8 mouse cellular contexts compared by ENCODE assay signal in the genomic region with DNA sequence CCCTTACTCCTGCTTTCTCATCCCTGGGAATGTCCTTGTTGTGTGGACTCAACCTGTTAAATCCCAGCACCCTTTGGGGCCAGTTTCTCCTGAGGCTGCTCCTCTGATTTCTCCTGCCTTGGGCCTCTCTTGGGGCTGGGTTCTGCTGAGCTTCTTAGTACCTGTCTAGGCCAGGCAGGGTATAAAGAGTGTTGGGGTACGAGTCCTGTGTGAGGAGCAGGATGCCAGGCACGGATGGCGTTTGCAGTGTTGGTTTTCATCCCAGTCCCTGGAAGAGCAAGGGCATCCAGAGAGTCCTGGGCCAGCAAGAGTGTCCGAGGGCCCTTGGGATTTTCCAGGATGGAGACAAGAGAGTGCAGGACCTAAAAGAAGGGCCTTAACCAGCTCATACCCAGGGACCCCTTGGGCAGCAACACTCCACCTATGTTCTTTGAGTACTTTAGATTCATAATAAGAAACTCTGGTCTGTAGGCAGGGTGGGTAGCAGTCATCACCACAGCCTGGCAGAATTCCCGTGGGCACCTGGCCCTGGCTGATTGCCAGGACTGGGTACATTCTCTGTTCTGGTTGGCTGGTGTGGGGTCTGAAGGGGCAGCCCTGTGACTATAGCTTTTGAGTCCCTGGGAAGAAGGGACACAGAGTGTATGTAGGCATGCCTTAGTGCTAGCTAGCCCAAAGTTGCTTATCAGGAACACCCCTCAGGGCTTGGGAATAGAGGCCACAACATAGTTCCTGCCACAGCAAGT. TPM values are rescaled to one million over a fixed set of nuclear protein-coding genes. Genes with fewer than 3 reads are reported as not detected.
DNase-seq lines count a peak whose midpoint lies in the region; ATAC-seq and TF ChIP-seq lines count a peak whose summit lies in the region.

No protein-coding gene starts in this region.

- H3K27ac ChIP-seq in lung, postnatal 0 days (ENCODE audit: low read length), result no peak overlapping the region
- no peak overlapping the region for H3K27ac ChIP-seq in embryonic facial prominence, embryonic 15.5 days (replicated peaks)
- H3K27ac ChIP-seq in midbrain, embryonic 13.5 days, result peak overlapping the region; percentile 39; the same call in 1 of the 2 replicates

- H3K4me1 ChIP-seq in lung, postnatal 0 days (ENCODE audit: insufficient read depth, low read depth, low read length), result no peaks in the 10 kb centered on the region
- H3K4me1 ChIP-seq in embryonic facial prominence, embryonic 15.5 days, result peaks cover 10% of the 10 kb centered on the region
- peaks cover 29% of the 10 kb centered on the region for H3K4me1 ChIP-seq in midbrain, embryonic 13.5 days (replicated peaks)

- no peak for DNase-seq in lung, postnatal 0 days (ENCODE audit: low spot score)
- DNase-seq in lung, postnatal 4 days, result no peak
- peak; percentile 34 for DNase-seq in kidney, adult 18-20 months
- no peak for DNase-seq in adrenal gland, postnatal 14 days
- DNase-seq in adipocyte (ENCODE audit: low spot score), result no peak

- H3K36me3 ChIP-seq in lung, postnatal 0 days (ENCODE audit: insufficient read depth, low read length), result no peaks in the 10 kb centered on the region
- no peaks in the 10 kb centered on the region for H3K36me3 ChIP-seq in embryonic facial prominence, embryonic 15.5 days
- H3K36me3 ChIP-seq in midbrain, embryonic 13.5 days, result peaks cover 15% of the 10 kb centered on the region

- H3K9ac ChIP-seq in lung, postnatal 0 days (replicated peaks; ENCODE audit: low read depth), result no peak overlapping the region
- H3K9ac ChIP-seq in embryonic facial prominence, embryonic 15.5 days, result no peak overlapping the region
- H3K9ac ChIP-seq in midbrain, embryonic 13.5 days (replicated peaks), result peak overlapping the region; percentile 88

- 57% methylated on average over 5 of the region's 5 CpGs for WGBS in lung, postnatal 0 days
- WGBS in embryonic facial prominence, embryonic 15.5 days, result 63% methylated on average over 5 of the region's 5 CpGs
- WGBS in midbrain, embryonic 13.5 days, result 74% methylated on average over 5 of the region's 5 CpGs

- no peaks in the 10 kb centered on the region for H3K9me3 ChIP-seq in lung, postnatal 0 days (ENCODE audit: low read length)
- no peaks in the 10 kb centered on the region for H3K9me3 ChIP-seq in embryonic facial prominence, embryonic 15.5 days (replicated peaks)
- no peaks in the 10 kb centered on the region for H3K9me3 ChIP-seq in midbrain, embryonic 13.5 days

- ATAC-seq in lung, postnatal 0 days, result no peak
- ATAC-seq in embryonic facial prominence, embryonic 15.5 days (ENCODE audit: insufficient number of reproducible peaks, low FRiP score, low TSS enrichment, low read depth), result no peak
- no peak for ATAC-seq in midbrain, embryonic 13.5 days
- no peak for ATAC-seq in inflammation-experienced regulatory T-cells, adult 6 months

- peak overlapping the region; percentile 100 for H3K4me2 ChIP-seq in lung, postnatal 0 days (replicated peaks; ENCODE audit: low read depth, low read length)
- H3K4me2 ChIP-seq in embryonic facial prominence, embryonic 15.5 days (replicated peaks), result peak overlapping the region; percentile 95
- H3K4me2 ChIP-seq in midbrain, embryonic 13.5 days (replicated peaks), result peak overlapping the region; percentile 76

- TF ChIP-seq CTCF in lung, postnatal 0 days (IDR thresholded peaks at IDR 0.05), result no peak

- H3K27me3 ChIP-seq in lung, postnatal 0 days (replicated peaks; ENCODE audit: insufficient read depth, low read length), result peaks cover 10% of the 10 kb centered on the region; the same call in 1 of the 2 replicates
- H3K27me3 ChIP-seq in embryonic facial prominence, embryonic 15.5 days, result peaks cover 29% of the 10 kb centered on the region
- peaks cover 16% of the 10 kb centered on the region; the same call in 1 of the 2 replicates for H3K27me3 ChIP-seq in midbrain, embryonic 13.5 days

- no peak overlapping the region for H3K4me3 ChIP-seq in lung, postnatal 0 days (ENCODE audit: low read depth, low read length)
- H3K4me3 ChIP-seq in embryonic facial prominence, embryonic 15.5 days (replicated peaks), result peak overlapping the region; percentile 69
- H3K4me3 ChIP-seq in midbrain, embryonic 13.5 days (replicated peaks), result peak overlapping the region; percentile 84

- TF ChIP-seq EP300 in lung, postnatal 0 days (IDR thresholded peaks at IDR 0.05), result no peak

RNA-seq across cellular contexts. Expression of a gene that starts 1.1 kb away (rescaled TPM):
- 2.7 and 4.0 TPM in 2 replicates for polyA plus RNA-seq in lung, postnatal 0 days (2015; fragmentation: Nextera tagmentation; extraction: Ambion mirVana)
- 4.0 and 4.1 TPM in 2 replicates for polyA plus RNA-seq in embryonic facial prominence, embryonic 15.5 days (2015; fragmentation: Nextera tagmentation; extraction: Ambion mirVana)
- polyA plus RNA-seq in midbrain, embryonic 13.5 days (2015; fragmentation: Nextera tagmentation; extraction: Ambion mirVana), result 10.2 and 11.1 TPM in 2 replicates
- 29.3 and 30.1 TPM in 2 replicates for total RNA-seq in adrenal gland, postnatal 14 days (2021)
- 10 to 100 TPM; 31.4 to 59.3 (median 41.8) TPM for polyA plus RNA-seq in inflammation-experienced regulatory T-cells, adult 6 months (2017; shearing (Covaris generic))

RNA-seq across cellular contexts. Expression of a gene that starts 6.5 kb away (rescaled TPM):
- polyA plus RNA-seq in lung, postnatal 0 days (2015; fragmentation: Nextera tagmentation; extraction: Ambion mirVana), result 0.32 and 0.45 TPM in 2 replicates
- 0.08 and 0.20 TPM in 2 replicates for polyA plus RNA-seq in embryonic facial prominence, embryonic 15.5 days (2015; fragmentation: Nextera tagmentation; extraction: Ambion mirVana)
- polyA plus RNA-seq in midbrain, embryonic 13.5 days (2015; fragmentation: Nextera tagmentation; extraction: Ambion mirVana), result 0.49 TPM in 1 of 2 replicates, not detected in the other
- 4.7 TPM in 1 of 2 replicates, not detected in the other for total RNA-seq in adrenal gland, postnatal 14 days (2021)
- polyA plus RNA-seq in inflammation-experienced regulatory T-cells, adult 6 months (2017; shearing (Covaris generic)), result 10 to 100 TPM in 1 of 3 experiments, 1 to 10 TPM in 2; 4.1 to 14.7 (median 7.2) TPM

RNA-seq across cellular contexts. Expression of a gene that starts 27.0 kb away (rescaled TPM):
- 633 and 715 TPM in 2 replicates for polyA plus RNA-seq in lung, postnatal 0 days (2015; fragmentation: Nextera tagmentation; extraction: Ambion mirVana)
- polyA plus RNA-seq in embryonic facial prominence, embryonic 15.5 days (2015; fragmentation: Nextera tagmentation; extraction: Ambion mirVana), result 72.8 and 75.5 TPM in 2 replicates
- polyA plus RNA-seq in midbrain, embryonic 13.5 days (2015; fragmentation: Nextera tagmentation; extraction: Ambion mirVana), result 2.7 and 4.0 TPM in 2 replicates
- total RNA-seq in adrenal gland, postnatal 14 days (2021), result 0.74 and 1.0 TPM in 2 replicates
- 1 to 10 TPM; 1.2 to 1.9 (median 1.6) TPM for polyA plus RNA-seq in inflammation-experienced regulatory T-cells, adult 6 months (2017; shearing (Covaris generic))

RNA-seq across cellular contexts. Expression of a gene that starts 30.5 kb away (rescaled TPM):
- 42.7 and 45.3 TPM in 2 replicates for polyA plus RNA-seq in lung, postnatal 0 days (2015; fragmentation: Nextera tagmentation; extraction: Ambion mirVana)
- 64.9 and 67.8 TPM in 2 replicates for polyA plus RNA-seq in embryonic facial prominence, embryonic 15.5 days (2015; fragmentation: Nextera tagmentation; extraction: Ambion mirVana)
- 380 and 389 TPM in 2 replicates for polyA plus RNA-seq in midbrain, embryonic 13.5 days (2015; fragmentation: Nextera tagmentation; extraction: Ambion mirVana)
- total RNA-seq in adrenal gland, postnatal 14 days (2021), result 77.2 and 90.9 TPM in 2 replicates
- polyA plus RNA-seq in inflammation-experienced regulatory T-cells, adult 6 months (2017; shearing (Covaris generic)), result 1 to 10 TPM; 2.8 to 6.1 (median 6.0) TPM

RNA-seq across cellular contexts. Expression of a gene that starts 31.3 kb away (rescaled TPM):
- 67.4 and 68.9 TPM in 2 replicates for polyA plus RNA-seq in lung, postnatal 0 days (2015; fragmentation: Nextera tagmentation; extraction: Ambion mirVana)
- 48.7 and 49.1 TPM in 2 replicates for polyA plus RNA-seq in embryonic facial prominence, embryonic 15.5 days (2015; fragmentation: Nextera tagmentation; extraction: Ambion mirVana)
- 85.7 and 92.1 TPM in 2 replicates for polyA plus RNA-seq in midbrain, embryonic 13.5 days (2015; fragmentation: Nextera tagmentation; extraction: Ambion mirVana)
- total RNA-seq in adrenal gland, postnatal 14 days (2021), result 36.2 and 42.6 TPM in 2 replicates
- 10 to 100 TPM; 70.4 to 92.1 (median 89.2) TPM for polyA plus RNA-seq in inflammation-experienced regulatory T-cells, adult 6 months (2017; shearing (Covaris generic))

Comparison
In these comparisons a context has a peak if more than half of its experiments do, and no peak if none do; other contexts are left out.
1. RNA of a gene that starts 27.0 kb away (polyA plus RNA-seq): 633 to 715 TPM in lung, postnatal 0 days and 72.8 to 75.5 TPM in embryonic facial prominence, embryonic 15.5 days; 2.7 to 4.0 TPM in midbrain, embryonic 13.5 days and 1.2 to 1.9 TPM in inflammation-experienced regulatory T-cells, adult 6 months; every median in the first group is over 10 times any median in the second.
2. Peak in every context shown above with its lines, with median percentiles within 50 percentile points of each other: H3K4me2 ChIP-seq.